Mouse (Mus musculus): ENCODE results near the gene Chchd6. TPM values are rescaled to one million over a fixed set of nuclear protein-coding genes. Genes with fewer than 3 reads are reported as not detected.

Gene Chchd6
- polyA plus RNA-seq, 2 experiments: 12.1 to 16.3 TPM

DNA sequence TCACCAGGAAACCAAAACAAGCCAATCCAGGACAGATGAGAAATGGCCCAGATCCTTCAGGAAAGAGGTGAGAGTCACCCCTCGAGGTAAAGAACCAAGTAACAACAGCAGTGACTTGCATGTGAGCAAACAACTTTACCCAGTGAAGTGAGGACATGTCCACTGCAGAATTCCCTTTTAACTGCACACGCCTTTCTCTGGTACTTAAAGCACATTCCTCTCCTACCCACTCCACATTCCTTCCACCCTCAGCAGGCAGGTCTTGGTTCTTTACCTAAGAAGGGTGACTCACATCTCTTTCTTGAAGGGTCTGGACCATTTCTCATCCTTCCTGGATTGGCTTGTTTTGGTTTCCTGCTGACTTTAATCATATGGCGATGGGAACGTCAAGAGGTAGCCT lies 181.3 kb downstream of the Chchd6 start:
- ATAC-seq (ENCODE audit: insufficient read depth): no peak
- H3K9ac ChIP-seq (replicated peaks): no peak overlapping the region
- DNase-seq (ENCODE audit: low read depth in 3 of 3, low spot score in 3 of 3): no peak
- 54% methylated on average over 4 of the region's 4 CpGs for WGBS (ENCODE audit: insufficient replicate concordance)
- H3K4me1 ChIP-seq (replicated peaks; ENCODE audit: control insufficient read depth in 2 of 2, insufficient read depth in 2 of 2, low read length in 1 of 2): peaks cover 0 to 8% of the 10 kb centered on the region in 2 experiments; a peak in 2 of 4 replicates
- no peak overlapping the region for H3K4me3 ChIP-seq (ENCODE audit: insufficient read depth in 1 of 2, low read depth in 2 of 2, low read length in 2 of 2)
- H3K27ac ChIP-seq: no peak overlapping the region
- no peaks in the 10 kb centered on the region for H3K36me3 ChIP-seq (replicated peaks; ENCODE audit: control insufficient read depth, insufficient read depth, low read depth)
- no peaks in the 10 kb centered on the region for H3K9me3 ChIP-seq (ENCODE audit: control insufficient read depth, low read length)
- no peak overlapping the region for H3K4me2 ChIP-seq (ENCODE audit: low read depth)
- TF ChIP-seq CTCF (IDR thresholded peaks at IDR 0.05; ENCODE audit: low read depth): no peak
- TF ChIP-seq EP300 (IDR thresholded peaks at IDR 0.05; ENCODE audit: low read depth): no peak
- H3K27me3 ChIP-seq (ENCODE audit: control insufficient read depth, insufficient read depth, low read length): no peaks in the 10 kb centered on the region

- Histone ChIP-seq H3K36me3 (replicated peaks; ENCODE audit: control insufficient read depth, insufficient read depth, low read depth) (no peaks in the 10 kb centered on the region), H3K27ac (no peak overlapping the region), H3K4me2 (ENCODE audit: low read depth) (no peak overlapping the region), H3K9ac (replicated peaks) (no peak overlapping the region), H3K4me1 (replicated peaks; ENCODE audit: control insufficient read depth in 2 of 2, insufficient read depth in 2 of 2, low read length in 1 of 2) (peaks cover 0 to 8% of the 10 kb centered on the region in 2 experiments; a peak in 2 of 4 replicates), H3K4me3 (ENCODE audit: insufficient read depth in 1 of 2, low read depth in 2 of 2, low read length in 2 of 2) (no peak overlapping the region), H3K9me3 (ENCODE audit: control insufficient read depth, low read length) (no peaks in the 10 kb centered on the region), H3K27me3 (ENCODE audit: control insufficient read depth, insufficient read depth, low read length) (no peaks in the 10 kb centered on the region)
- DNase-seq (ENCODE audit: low read depth in 3 of 3, low spot score in 3 of 3) (no peak), ATAC-seq (ENCODE audit: insufficient read depth) (peak; percentile 39; the same call in 1 of the 2 replicates)
- TF ChIP-seq EP300 (IDR thresholded peaks at IDR 0.05; ENCODE audit: low read depth) (no peak), CTCF (IDR thresholded peaks at IDR 0.05; ENCODE audit: low read depth) (no peak)
Observed at GRCm38 (mm10) chr6:89413481-89413884, 182.0 kb downstream of the Chchd6 start.

- no peak for TF ChIP-seq CTCF (IDR thresholded peaks at IDR 0.05; ENCODE audit: low read depth)
- TF ChIP-seq EP300 (IDR thresholded peaks at IDR 0.05; ENCODE audit: low read depth): no peak
Observed at GRCm38 (mm10) chr6:89412562-89412961, 182.9 kb downstream of the Chchd6 start.

GRCm38 (mm10) chr6:89409041-89409440 lies 186.4 kb downstream of the Chchd6 start:
- no peaks in the 10 kb centered on the region for H3K36me3 ChIP-seq (replicated peaks; ENCODE audit: control insufficient read depth, insufficient read depth, low read depth)
- ATAC-seq (ENCODE audit: insufficient read depth): no peak

More at GRCm38 (mm10) chr6:89412562-89412961, 182.9 kb downstream of the Chchd6 start:
- WGBS (ENCODE audit: insufficient replicate concordance): 25% methylated on average over 1 of the region's 1 CpGs
- H3K4me2 ChIP-seq (ENCODE audit: low read depth): no peak overlapping the region
- H3K9me3 ChIP-seq (ENCODE audit: control insufficient read depth, low read length): no peaks in the 10 kb centered on the region
- DNase-seq (ENCODE audit: low read depth in 3 of 3, low spot score in 3 of 3): no peak
- H3K4me3 ChIP-seq (ENCODE audit: insufficient read depth in 1 of 2, low read depth in 2 of 2, low read length in 2 of 2): no peak overlapping the region
- H3K4me1 ChIP-seq (replicated peaks; ENCODE audit: control insufficient read depth in 2 of 2, insufficient read depth in 2 of 2, low read length in 1 of 2): peaks cover 0 to 8% of the 10 kb centered on the region in 2 experiments; a peak in 2 of 4 replicates
- no peaks in the 10 kb centered on the region for H3K27me3 ChIP-seq (ENCODE audit: control insufficient read depth, insufficient read depth, low read length)
- H3K9ac ChIP-seq (replicated peaks): no peak overlapping the region
- no peak overlapping the region for H3K27ac ChIP-seq
- ATAC-seq (ENCODE audit: insufficient read depth): no peak
- no peaks in the 10 kb centered on the region for H3K36me3 ChIP-seq (replicated peaks; ENCODE audit: control insufficient read depth, insufficient read depth, low read depth)

DNA sequence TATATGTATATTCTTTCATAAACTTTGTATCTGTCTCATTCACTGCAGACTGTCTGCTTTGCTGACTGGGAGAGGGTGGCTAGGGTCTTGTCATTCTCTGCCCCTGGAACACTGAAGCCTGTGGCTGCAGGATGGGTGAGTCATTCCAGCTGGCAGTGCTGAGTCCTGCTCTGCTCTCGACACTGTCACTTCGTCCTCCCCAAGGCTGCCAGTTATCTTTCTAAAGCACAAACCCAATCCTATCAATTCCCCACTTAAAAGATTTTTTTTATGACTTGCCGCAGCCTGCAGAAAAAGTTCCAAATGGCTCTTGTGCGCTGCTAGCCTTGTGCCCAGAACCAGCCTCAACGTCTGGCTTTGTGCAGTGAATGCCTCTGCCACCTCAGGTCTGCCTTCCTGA lies 187.2 kb downstream of the Chchd6 start:
- Histone ChIP-seq H3K4me1 (replicated peaks; ENCODE audit: control insufficient read depth in 2 of 2, insufficient read depth in 2 of 2, low read length in 1 of 2) (no peaks in the 10 kb centered on the region; a peak in 1 of 4 replicates), H3K27ac (no peak overlapping the region), H3K9ac (replicated peaks) (no peak overlapping the region), H3K27me3 (ENCODE audit: control insufficient read depth, insufficient read depth, low read length) (no peaks in the 10 kb centered on the region), H3K9me3 (ENCODE audit: control insufficient read depth, low read length) (no peaks in the 10 kb centered on the region), H3K4me3 (ENCODE audit: insufficient read depth in 1 of 2, low read depth in 2 of 2, low read length in 2 of 2) (no peak overlapping the region), H3K36me3 (replicated peaks; ENCODE audit: control insufficient read depth, insufficient read depth, low read depth) (no peaks in the 10 kb centered on the region), H3K4me2 (ENCODE audit: low read depth) (no peak overlapping the region)
- ATAC-seq (ENCODE audit: insufficient read depth): no peak
- no peak for DNase-seq (ENCODE audit: low read depth in 3 of 3, low spot score in 3 of 3)
- no peak for TF ChIP-seq CTCF (IDR thresholded peaks at IDR 0.05; ENCODE audit: low read depth)
- WGBS (ENCODE audit: insufficient replicate concordance): 45% methylated on average over 5 of the region's 5 CpGs

More at GRCm38 (mm10) chr6:89409041-89409440, 186.4 kb downstream of the Chchd6 start:
- Histone ChIP-seq H3K9me3 (ENCODE audit: control insufficient read depth, low read length) (no peaks in the 10 kb centered on the region), H3K27me3 (ENCODE audit: control insufficient read depth, insufficient read depth, low read length) (no peaks in the 10 kb centered on the region), H3K4me2 (ENCODE audit: low read depth) (no peak overlapping the region), H3K4me3 (ENCODE audit: insufficient read depth in 1 of 2, low read depth in 2 of 2, low read length in 2 of 2) (no peak overlapping the region), H3K27ac (no peak overlapping the region), H3K4me1 (replicated peaks; ENCODE audit: control insufficient read depth in 2 of 2, insufficient read depth in 2 of 2, low read length in 1 of 2) (peaks cover 0 to 4% of the 10 kb centered on the region in 2 experiments; a peak in 2 of 4 replicates), H3K9ac (replicated peaks) (no peak overlapping the region)
- no peak for DNase-seq (ENCODE audit: low read depth in 3 of 3, low spot score in 3 of 3)
- TF ChIP-seq EP300 (IDR thresholded peaks at IDR 0.05; ENCODE audit: low read depth) (no peak), CTCF (IDR thresholded peaks at IDR 0.05; ENCODE audit: low read depth) (no peak)
- 53% methylated on average over 1 of the region's 1 CpGs for WGBS (ENCODE audit: insufficient replicate concordance)
